Mouse (Mus musculus): Measurements from ENCODE around the gene Rtkn. TPM values are rescaled to one million over a fixed set of nuclear protein-coding genes. Genes with fewer than 3 reads are reported as not detected.
A peak's percentile ranks its signal among the peaks of the same experiment; 100 is the strongest.

The Rtkn gene
- polyA plus RNA-seq, 1 experiment from 2014 or later, result 16.3 TPM

GRCm38 (mm10) chr6:83101688-83102556 is 33.3 kb upstream of the Rtkn start:
- ATAC-seq (peak; percentile 61), DNase-seq (ENCODE audit: low read depth, low spot score) (no peak)
- peaks cover 2% of the 10 kb centered on the region for H3K27me3 ChIP-seq
- TF ChIP-seq CTCF (IDR thresholded peaks at IDR 0.05), result no peak
- in situ Hi-C loops (cut with MboI; ENCODE audit: low pct_unique_long_range_greater_than_20kb), result loop anchor here (5.0 kb wide), 1 partner anchor 105 kb away; no protein-coding TSS in a partner anchor
- ChIA-PET POLR2A (interaction anchor here (1.0 to 2.4 kb wide), 5 partner anchors 18 to 105 kb away, joined by 3 to 5 read pairs (median 4); partner anchors contain the start of gene Aup1), CTCF (interaction anchor here (0.8 to 3.5 kb wide), 10 partner anchors 18 to 105 kb away, joined by 3 to 40 read pairs (median 5); partner anchors contain the start of genes Dok1 and Pcgf1)

- ChIA-PET CTCF (interaction anchor here (3.5 kb wide), 1 partner anchor 107 kb away, joined by 40 read pairs; no protein-coding TSS in a partner anchor), POLR2A (interaction anchor here (1.2 to 2.4 kb wide), 4 partner anchors 17 to 107 kb away, joined by 3 to 5 read pairs (median 4); no protein-coding TSS in a partner anchor)
- TF ChIP-seq CTCF (IDR thresholded peaks at IDR 0.05), result no peak
- ATAC-seq, result no peak
- H3K27me3 ChIP-seq, result no peaks in the 10 kb centered on the region
- in situ Hi-C loops (cut with MboI; ENCODE audit: low pct_unique_long_range_greater_than_20kb), result loop anchor here (5.0 kb wide), 1 partner anchor 106 kb away; no protein-coding TSS in a partner anchor
- DNase-seq (ENCODE audit: low read depth, low spot score), result no peak
These were observed 32.1 kb upstream of the Rtkn start for GRCm38 (mm10) chr6:83103130-83103650.

- POLR2A ChIA-PET, result interaction anchor here (0.6 to 2.4 kb wide), 3 partner anchors 47 to 108 kb away, joined by 3 to 5 read pairs (median 5); no protein-coding TSS in a partner anchor
- H3K27me3 ChIP-seq, result no peaks in the 10 kb centered on the region
- in situ Hi-C loops (cut with MboI; ENCODE audit: low pct_unique_long_range_greater_than_20kb), result loop anchor here (5.0 kb wide), 1 partner anchor 107 kb away; no protein-coding TSS in a partner anchor
- CTCF ChIA-PET, result interaction anchor here (1.2 to 1.5 kb wide), 2 partner anchors 55 to 108 kb away, joined by 4 read pairs; no protein-coding TSS in a partner anchor
- DNase-seq (ENCODE audit: low read depth, low spot score), result no peak
- no peak for TF ChIP-seq CTCF (IDR thresholded peaks at IDR 0.05)
- no peak for ATAC-seq
These were observed 31.1 kb upstream of the Rtkn start for GRCm38 (mm10) chr6:83104158-83104557.

- ATAC-seq (peak; percentile 23), DNase-seq (ENCODE audit: low read depth, low spot score) (no peak)
- CTCF ChIA-PET, result interaction anchor here (1.1 to 4.8 kb wide), 4 partner anchors 10 to 111 kb away, joined by 3 to 14 read pairs (median 4); partner anchors contain the start of genes 1700003E16Rik and Wdr54
- POLR2A ChIA-PET, result interaction anchor here (1.2 kb wide), 1 partner anchor 10 kb away, joined by 3 read pairs; no protein-coding TSS in a partner anchor
- H3K27me3 ChIP-seq, result no peaks in the 10 kb centered on the region
- in situ Hi-C loops (cut with MboI; ENCODE audit: low pct_unique_long_range_greater_than_20kb), result no loop called here
- TF ChIP-seq CTCF (IDR thresholded peaks at IDR 0.05), result no peak
These were observed 27.5 kb upstream of the Rtkn start for GRCm38 (mm10) chr6:83107566-83108400.

GRCm38 (mm10) chr6:83108762-83109668 is 26.2 kb upstream of the Rtkn start, which contains the start of gene Mrpl53:
TSS of gene Mrpl53 (plus strand) at chr6:83109040.
- in situ Hi-C loops (cut with MboI; ENCODE audit: low pct_unique_long_range_greater_than_20kb), result no loop called here
- no peak for DNase-seq (ENCODE audit: low read depth, low spot score)
- ChIA-PET POLR2A (interaction anchor here (1.7 to 1.8 kb wide), 2 partner anchors 10 to 12 kb away, joined by 5 to 8 read pairs; partner anchors contain the start of gene Wbp1), CTCF (interaction anchor here (1.2 to 4.8 kb wide), 3 partner anchors 10 to 112 kb away, joined by 3 to 14 read pairs (median 4); partner anchors contain the start of genes 1700003E16Rik and Wdr54)
- peak; percentile 49 for ATAC-seq
- no peak for TF ChIP-seq CTCF (IDR thresholded peaks at IDR 0.05)
- H3K27me3 ChIP-seq, result no peaks in the 10 kb centered on the region

- no peaks in the 10 kb centered on the region for H3K27me3 ChIP-seq
- POLR2A ChIA-PET, result interaction anchor here (0.6 kb wide), 1 partner anchor 57 kb away, joined by 3 read pairs; the partner anchor contains the start of gene Aup1
- in situ Hi-C loops (cut with MboI; ENCODE audit: low pct_unique_long_range_greater_than_20kb), result no loop called here
- no peak for TF ChIP-seq CTCF (IDR thresholded peaks at IDR 0.05)
- ATAC-seq (no peak), DNase-seq (ENCODE audit: low read depth, low spot score) (no peak)
- CTCF ChIA-PET, result no interaction called here
These were observed 23.6 kb upstream of the Rtkn start for GRCm38 (mm10) chr6:83111510-83112136.

- no peaks in the 10 kb centered on the region for H3K27me3 ChIP-seq
These were observed 20.1 kb upstream of the Rtkn start, which contains the start of gene Mogs for GRCm38 (mm10) chr6:83115011-83115671. TSS of gene Mogs (plus strand) at chr6:83115496.

More at GRCm38 (mm10) chr6:83115011-83115671, 20.1 kb upstream of the Rtkn start, which contains the start of gene Mogs:
- DNase-seq (ENCODE audit: low read depth, low spot score) (no peak), ATAC-seq (peak; percentile 83)
- TF ChIP-seq CTCF (IDR thresholded peaks at IDR 0.05), result no peak
- in situ Hi-C loops (cut with MboI; ENCODE audit: low pct_unique_long_range_greater_than_20kb), result loop anchor here (5.0 kb wide), 1 partner anchor 42 kb away; the partner anchor contains the start of genes 1700003E16Rik and Wdr54
- ChIA-PET POLR2A (interaction anchor here (0.6 to 1.1 kb wide), 3 partner anchors 9 to 144 kb away, joined by 3 to 5 read pairs (median 3); no protein-coding TSS in a partner anchor), CTCF (interaction anchor here (0.7 to 1.0 kb wide), 2 partner anchors 10 to 119 kb away, joined by 3 to 8 read pairs; no protein-coding TSS in a partner anchor)
